Mouse (Mus musculus) right cerebral cortex, postnatal 36 days (tissue): ENCODE measurements at regions not wholly inside any gene's neighbourhood (a gene's known extent, or its start where the extent isn't known, plus 50 kb on each side); places are given as distances from the start of the nearest gene placed in this dataset.

ENCODE experiments used
- DNase-seq, 2 experiments: peaks; one replicate each; pipeline ENCODE4 v3.0.0; 2022; ENCODE audit warnings: low spot score in 2 of 2, mixed read lengths in 1 of 2

GRCm38 (mm10) chr16:57823329-57823728, 68.8 kb upstream of the Col8a1 start:
- no peak for DNase-seq

DNA sequence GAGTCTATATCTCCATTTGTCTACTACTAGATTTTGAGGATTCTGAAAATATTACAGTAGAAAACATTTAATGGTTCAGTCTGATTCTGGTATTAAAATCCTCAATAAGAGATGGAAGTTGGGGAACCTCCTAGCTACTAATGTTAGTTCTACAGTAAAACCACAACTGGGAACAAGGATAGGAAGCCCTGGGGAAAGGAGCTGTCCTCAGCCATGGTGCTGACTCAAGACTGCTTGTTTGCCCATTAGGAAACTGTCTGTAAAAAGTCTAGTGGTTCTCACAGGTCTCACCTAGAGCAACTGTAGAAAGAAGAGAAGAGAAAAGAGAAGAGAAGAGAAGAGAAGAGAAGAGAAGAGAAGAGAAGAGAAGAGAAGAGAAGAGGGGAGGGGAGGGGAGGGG, 90.9 kb upstream of the Col8a1 start:
- no peak for DNase-seq

- no peak for DNase-seq
Observed at GRCm38 (mm10) chr16:57846386-57846785, 91.8 kb upstream of the Col8a1 start.

GRCm38 (mm10) chr16:57851854-57852253, 97.3 kb upstream of the Col8a1 start:
- DNase-seq = no peak

GRCm38 (mm10) chr16:57852838-57853460, 98.4 kb upstream of the Col8a1 start:
- no peak for DNase-seq

- DNase-seq = no peak
Observed at GRCm38 (mm10) chr16:57853751-57854150, 99.2 kb upstream of the Col8a1 start.

DNA sequence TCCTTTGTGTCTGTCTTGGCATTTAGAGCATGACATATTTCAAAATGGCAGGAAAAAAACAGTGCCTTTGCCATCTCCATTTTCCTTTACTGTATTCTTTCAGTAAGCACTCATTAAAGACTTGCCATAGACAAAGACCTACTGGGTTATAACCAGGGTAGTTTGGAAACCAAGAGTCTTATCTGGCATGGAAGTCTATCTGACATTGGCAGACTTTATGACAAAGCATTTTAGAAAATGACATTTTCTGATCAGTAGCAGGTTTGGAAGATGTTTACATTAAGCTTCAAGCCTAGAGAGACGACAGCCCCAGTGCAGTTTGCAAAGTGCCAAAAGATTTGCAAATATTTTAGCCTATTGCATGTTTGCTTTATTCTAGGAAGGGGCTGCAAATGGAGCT, 102.5 kb upstream of the Col8a1 start:
- no peak for DNase-seq

DNA sequence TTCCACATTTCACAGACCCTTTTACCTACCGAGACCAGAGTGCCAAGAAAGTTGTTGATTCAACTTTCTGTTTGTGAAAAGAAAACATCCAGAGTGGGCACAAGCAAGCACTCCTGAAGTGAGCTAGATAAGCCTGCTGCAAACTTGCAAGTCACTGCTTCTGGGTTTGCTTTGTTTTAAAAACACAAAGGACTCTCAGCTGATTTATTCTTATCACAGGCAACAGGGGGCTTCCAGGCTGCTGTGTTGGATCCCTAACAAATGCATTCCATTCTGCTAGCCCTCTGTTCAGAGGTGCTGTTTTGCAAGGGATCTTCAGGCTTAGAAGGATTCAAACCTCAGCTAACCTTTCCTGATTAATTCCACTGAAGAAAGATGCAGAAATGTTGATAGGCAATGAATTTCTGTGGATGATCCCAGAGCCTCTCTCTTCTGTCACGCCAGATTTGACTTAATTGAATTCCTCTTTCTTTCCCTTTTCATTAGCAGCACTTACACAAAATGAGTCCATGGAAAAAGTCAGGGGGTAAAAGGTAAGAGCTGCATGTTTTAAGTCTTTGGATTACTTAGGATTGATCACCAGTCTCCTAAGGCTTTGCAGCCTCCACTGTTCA, 103.7 kb upstream of the Col8a1 start:
- DNase-seq = no peak

GRCm38 (mm10) chr16:57858765-57859201, 104.2 kb upstream of the Col8a1 start:
- no peak for DNase-seq

DNA sequence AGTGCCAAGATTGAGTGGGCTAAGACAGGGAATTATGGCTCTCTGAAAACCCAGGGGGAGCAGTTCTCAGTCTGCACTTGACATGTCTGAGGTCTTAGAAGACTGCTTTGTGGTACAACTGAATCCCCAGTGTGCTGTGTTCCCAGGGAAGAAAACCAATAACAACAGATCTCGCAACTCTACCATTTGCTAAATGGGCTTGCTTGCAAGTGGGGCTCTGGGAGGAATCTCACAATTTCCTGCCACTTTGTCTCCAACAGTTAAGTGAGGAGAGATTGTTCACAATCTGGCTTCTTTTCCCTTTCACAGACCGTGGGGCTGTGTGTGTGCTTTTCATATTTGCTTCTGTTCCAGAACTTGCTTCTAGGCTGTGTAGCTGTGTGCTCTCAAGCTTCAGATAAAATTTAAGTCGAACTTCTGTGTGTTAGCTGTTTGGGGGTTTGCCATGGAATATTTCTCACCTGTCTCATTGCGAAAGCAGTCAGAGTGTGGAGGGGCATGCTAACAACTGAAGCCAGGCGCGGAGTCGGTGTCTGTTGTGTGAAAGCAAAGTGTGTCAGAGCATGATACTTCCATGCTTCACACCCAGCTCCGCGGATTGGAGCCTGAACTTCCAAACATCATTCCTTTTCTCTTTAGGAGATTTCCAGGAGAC, 108.8 kb upstream of the Col8a1 start:
- DNase-seq = no peak

DNA sequence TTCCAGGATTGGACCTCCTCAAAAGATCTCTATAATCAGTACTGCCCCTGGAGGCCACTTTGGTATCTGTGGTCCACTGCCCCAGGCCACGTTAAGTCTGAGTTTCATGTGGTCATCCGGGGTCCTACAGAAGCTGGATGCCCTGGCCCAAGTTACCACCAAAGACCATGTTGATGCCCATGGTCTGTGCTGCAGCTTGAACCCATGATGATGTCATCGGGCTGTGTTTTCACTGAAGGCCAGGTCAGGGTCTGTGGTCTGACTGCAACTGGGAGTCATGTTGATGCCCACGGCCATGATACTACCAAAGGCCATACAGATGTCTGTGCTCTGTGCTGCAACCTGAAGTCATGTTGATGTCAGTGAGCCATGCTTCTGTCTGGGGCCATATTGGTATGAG, 122.3 kb upstream of the Col8a1 start:
- no peak for DNase-seq

DNA sequence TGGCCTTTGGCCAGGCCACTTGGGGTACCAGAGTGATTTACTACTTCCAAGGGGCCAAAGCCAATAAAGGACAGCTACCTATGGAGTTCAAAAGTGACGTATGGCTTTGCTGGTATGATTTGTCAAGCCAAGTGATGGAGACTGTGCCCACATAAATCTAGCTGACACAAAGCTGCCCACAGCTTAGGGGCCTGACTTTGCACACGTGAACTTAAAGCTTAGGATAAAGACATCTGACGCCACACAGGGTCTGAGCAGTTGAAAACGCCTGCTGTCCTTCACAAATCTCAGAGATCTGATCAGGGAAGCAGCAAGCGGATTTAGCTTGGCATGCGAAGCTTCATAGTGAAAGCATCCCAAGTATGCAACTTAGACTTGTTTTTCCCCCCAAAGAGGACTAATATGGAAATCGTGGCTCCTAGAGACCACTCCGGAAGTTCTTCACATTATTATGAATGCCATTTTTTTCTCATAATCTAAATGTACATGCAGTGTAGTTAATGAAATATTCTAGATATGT, 127.1 kb upstream of the Col8a1 start:
- DNase-seq = no peak

DNA sequence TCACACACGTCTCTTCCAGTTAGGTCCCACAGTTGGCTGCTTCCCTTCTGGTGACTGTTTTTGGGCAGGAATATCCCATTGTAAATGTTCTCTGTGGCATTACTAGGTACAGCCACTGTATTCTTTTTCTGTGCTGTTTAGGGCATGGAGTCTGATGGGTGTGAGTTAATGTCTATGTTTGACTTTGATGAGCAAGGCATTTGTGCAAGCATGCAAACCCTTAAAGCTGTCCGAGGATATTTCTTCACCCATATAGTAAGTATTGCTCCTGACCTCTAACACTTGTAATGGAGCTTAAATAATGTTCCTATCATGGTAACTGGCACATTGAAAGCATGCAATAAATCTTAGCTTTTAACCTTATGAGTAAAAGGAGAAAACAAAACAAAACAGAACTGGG, 133.6 kb upstream of the Col8a1 start:
- DNase-seq = no peak

DNA sequence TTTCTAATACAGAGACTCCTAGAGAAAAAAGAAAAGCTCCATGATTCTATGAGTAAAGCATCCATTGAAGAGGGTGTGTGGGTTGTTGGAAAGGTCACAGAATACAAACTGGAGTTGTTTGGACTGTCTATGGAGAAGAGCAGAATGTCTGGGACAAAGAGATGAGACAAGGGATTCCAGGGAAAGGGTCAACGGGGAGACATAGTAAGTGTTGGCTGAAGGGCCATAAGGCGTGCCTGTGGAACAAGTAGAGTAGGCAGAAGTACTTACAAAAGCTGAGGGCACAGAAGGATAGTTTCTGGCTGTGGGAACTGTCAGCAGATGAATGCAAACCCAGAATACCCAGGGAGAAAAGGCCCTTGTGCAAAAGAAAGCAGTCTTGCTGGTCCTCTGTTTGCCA, 134.0 kb upstream of the Col8a1 start:
- DNase-seq = no peak

GRCm38 (mm10) chr16:57890135-57890534, 135.6 kb upstream of the Col8a1 start:
- no peak for DNase-seq

- DNase-seq = no peak
Observed at GRCm38 (mm10) chr16:57893111-57893510, 138.6 kb upstream of the Col8a1 start.

DNA sequence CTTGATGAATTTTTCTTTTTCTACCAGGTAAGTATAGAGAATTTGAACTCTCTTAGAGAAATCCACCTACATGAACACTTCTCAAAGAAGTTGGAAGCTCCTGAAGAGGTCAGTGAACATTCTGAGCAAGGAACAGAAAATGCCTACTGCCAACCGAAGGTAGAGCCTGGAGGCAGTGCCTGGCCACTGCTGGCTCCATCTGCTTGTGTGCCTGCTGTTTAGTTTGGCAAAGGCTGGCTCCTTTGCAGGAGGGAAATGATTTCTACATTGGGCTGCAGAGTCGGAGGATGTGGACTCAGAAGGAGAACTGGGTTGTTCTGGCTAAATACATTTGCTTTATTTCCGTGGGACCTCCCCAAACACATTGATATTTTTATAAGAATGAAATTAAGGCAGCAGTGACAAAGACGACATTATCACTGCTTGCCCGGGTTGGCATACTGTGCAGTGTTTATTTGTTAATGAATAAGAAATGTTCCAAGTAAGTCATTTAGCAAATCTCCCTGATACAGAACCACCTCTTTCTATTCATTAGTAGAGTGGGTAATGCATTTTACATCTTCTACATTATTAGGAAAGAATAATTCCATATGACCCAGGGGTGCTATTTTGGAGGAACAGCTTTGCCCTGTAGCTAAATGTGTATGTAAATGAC, 139.3 kb upstream of the Col8a1 start:
- DNase-seq = no peak

GRCm38 (mm10) chr16:57901006-57901405, 146.5 kb upstream of the Col8a1 start:
- no peak for DNase-seq

DNA sequence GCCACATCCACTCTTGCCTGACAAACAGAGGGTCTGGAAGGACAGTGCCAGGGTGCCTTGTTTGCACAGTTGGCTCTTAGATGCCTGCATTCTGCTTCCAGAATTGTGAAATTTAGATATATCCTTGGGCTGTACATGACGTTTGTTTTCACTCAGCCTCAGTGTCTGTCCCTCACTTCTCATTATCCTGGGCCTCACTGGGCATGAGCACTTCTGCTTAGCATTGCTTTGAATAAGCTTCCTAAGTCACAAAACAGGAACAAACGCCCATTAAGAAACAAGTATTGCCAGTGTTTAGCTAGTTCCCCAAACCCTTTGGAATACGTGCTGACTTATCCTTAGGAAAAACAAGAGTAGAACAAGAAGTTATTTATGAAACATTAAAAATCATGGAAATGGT, 148.0 kb upstream of the Col8a1 start:
- no peak for DNase-seq

DNA sequence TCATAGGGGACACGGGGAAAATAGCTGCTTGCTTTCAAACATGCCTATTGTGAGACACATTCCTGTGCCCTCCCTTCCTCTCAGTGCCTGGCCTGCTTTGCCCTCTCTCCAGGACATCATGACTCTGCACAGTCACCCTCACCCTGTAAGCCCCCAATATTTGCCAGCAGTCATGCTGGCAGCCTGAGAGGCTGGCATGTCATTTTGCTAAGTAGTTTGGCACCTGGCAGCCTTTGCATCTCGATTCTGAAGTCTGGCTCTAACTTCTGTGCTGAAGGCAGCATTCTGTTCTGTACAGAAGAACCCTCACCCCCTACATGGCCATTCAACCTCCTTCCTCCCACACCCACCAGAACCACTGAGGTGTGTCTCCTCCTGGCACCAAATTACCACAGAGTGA, 157.5 kb upstream of the Col8a1 start:
- DNase-seq = no peak

GRCm38 (mm10) chr16:57914506-57914905, 160.0 kb upstream of the Col8a1 start:
- no peak for DNase-seq

- no peak for DNase-seq
Observed at GRCm38 (mm10) chr16:57915451-57915850, 160.9 kb upstream of the Col8a1 start.
